Mouse (Mus musculus) liver, adult (tissue): ENCODE data around the gene St3gal4.

Source experiments
- GATA4 ChIP-seq: IDR thresholded peaks from 2 replicates; pipeline ENCODE4 v1.6.1; 2014; ENCODE audit warnings: mild to moderate bottlenecking, low read length; ENCODE audit not compliant: insufficient replicate concordance

The St3gal4 gene

DNA sequence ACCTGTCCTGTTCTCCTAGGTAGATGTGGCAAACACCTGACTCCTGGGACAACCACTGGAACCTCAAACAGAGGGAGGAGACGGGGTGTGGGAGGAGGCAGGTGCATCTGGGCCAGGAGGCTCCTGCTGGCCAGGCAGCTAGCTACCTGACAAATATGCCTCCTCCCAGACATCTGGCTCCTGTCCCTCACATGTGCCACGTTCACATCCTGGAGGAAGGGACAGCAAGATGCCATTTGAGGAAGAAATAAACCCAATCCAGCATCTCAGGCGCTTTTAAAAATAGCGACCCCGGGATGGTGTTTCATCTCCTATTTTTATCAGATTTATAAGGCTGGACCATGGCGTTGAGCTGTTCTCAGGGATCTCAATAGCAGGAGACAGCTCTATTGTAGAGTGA is at the start of gene St3gal4:
TSS of gene St3gal4 (minus strand) at position 101 of the 400 bp plus-strand sequence.
- no peak for TF ChIP-seq GATA4

- no peak for TF ChIP-seq GATA4
These were observed 47.9 kb upstream of the St3gal4 start for GRCm38 (mm10) chr9:35166798-35167635.

DNA sequence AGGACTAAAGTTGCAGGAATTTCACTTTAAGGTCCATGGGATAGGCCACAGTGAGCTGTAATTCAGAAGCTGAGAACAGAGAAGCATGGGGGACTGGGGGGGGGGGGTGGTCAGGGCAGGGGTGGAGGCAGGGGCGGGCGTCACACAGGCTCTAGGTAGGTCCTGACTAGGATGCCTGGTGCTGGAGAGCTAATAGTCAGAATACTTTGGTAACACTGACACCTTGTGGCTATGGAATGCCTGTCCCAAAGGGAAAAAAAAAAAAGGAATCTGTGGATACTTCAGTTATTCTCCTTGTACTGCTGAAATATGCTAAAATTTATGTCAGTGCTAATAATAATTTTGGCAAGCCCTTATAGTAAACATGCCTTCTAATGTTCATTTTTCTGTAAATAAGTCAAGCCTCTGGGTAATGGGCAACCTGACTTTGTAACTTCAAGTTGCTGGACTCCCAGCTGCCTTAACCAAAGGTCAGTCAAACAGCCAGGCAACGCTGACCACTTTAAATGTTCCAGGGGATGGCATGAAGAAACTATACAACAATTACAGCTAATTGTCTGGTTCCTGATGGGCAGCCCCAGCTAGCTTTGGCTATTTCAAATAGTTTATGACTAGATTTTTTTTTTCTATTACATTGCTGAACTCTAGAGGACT is 47.2 kb upstream of the St3gal4 start:
- no peak for TF ChIP-seq GATA4

DNA sequence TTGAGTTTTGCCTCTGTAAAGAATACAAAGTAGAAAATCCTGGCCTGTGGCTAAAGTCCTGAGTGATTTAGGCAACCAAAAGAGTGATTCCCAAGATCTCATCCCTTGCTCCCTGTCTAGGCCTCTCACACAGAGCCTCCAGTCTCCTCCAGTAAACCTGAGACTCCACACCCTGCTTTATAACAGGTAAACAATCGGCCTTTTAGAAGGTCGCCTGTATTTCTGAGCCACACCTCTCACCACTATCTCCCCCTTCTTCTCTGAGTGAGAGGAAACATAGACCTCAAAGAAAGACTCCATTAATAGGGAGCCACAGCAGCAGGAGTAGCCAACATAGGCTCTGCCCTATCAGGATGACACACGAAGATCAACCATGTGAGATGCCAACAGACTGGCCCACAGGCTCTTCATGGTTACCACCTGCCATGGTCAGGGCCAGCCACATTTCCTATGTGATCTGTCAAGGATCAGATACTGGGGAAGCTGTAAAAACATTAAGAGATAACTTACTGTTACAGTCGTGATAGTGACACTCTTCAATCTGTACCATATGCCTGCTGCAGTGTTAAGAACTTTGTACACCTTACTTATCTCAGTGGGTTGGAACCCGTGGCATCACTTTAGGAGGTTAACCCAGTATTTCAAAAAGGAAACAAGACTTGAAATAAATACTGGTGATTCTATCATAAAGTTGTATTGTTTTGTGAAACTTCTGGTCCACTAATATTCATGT is 45.2 kb upstream of the St3gal4 start:
- no peak for TF ChIP-seq GATA4

DNA sequence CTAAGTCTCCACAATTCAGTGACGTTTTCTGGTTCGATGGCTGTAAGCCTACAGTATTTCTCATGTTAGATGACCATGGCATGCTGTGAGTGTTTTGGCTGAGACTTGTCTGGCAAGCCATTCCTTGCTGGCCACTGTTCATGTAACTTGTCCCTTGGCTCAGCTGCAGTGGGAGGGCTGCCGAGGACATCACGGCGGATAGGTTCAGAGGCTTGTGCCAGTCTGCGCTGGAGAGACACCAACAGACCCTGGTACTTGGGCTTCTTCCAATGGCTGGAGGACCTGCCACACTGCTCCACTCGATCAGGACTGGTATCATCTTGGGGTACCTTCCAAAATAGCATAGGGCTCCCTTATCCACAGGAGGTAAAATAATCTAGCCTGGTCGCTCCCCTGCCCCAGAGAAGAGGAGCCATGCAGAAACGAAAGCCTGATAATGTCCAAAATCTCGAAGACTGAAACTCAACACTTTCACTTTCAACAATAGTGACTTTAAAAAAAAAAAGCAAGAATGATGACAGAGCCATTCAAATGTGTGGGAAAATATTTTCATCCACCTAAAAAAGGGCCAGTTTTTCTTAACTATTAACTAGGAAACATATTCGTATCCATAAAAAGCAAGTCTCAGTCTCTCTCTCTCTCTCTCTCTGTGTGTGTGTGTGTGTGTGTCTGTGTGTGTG is 44.1 kb upstream of the St3gal4 start:
- peak; percentile 19; the same call in 1 of the 2 replicates for TF ChIP-seq GATA4

- TF ChIP-seq GATA4, result no peak
These were observed 42.7 kb upstream of the St3gal4 start for GRCm38 (mm10) chr9:35161721-35162120.

DNA sequence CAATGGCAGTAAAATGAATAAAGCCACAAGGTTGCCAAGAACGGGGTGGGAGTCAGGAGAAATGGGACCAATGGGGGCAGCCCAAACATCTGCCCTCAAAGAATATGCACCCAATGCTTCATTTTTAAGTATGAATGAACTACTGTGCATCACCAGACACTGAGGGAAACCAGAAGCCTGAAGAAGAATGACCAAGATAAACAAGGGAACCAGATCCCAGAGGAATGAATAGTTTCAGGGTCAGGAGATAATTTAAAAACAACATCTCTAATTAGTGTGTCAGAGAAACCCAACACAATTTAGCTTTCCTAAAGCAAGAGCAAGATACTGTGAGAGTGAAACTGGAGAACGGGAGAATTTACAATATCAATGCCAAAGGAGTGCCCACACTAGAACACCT is 41.6 kb upstream of the St3gal4 start:
- TF ChIP-seq GATA4, result no peak

- TF ChIP-seq GATA4, result no peak
These were observed 39.4 kb upstream of the St3gal4 start for GRCm38 (mm10) chr9:35158477-35158876.

- no peak for TF ChIP-seq GATA4
These were observed 37.8 kb upstream of the St3gal4 start for GRCm38 (mm10) chr9:35156862-35157261.

GRCm38 (mm10) chr9:35156002-35156710 is 37.1 kb upstream of the St3gal4 start:
- no peak for TF ChIP-seq GATA4

DNA sequence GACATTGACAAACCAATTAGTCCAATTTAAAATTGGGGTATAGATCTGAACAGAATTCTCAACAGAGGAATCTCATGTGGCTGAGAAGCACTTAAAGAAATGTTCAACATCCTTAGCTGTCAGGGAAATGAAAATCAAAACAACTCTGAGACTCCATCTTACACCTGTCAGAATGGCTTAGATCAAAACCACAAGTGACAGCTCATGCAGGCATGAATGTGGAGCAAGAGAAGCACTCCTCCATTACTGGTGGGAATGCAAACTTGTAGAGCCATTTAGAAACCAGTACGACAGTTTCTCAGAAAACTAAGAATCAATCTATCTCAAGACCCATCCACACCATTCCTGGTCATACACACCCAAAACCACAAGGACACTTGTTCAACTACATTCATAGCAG is 33.9 kb upstream of the St3gal4 start:
- no peak for TF ChIP-seq GATA4

- TF ChIP-seq GATA4, result no peak
These were observed 26.8 kb upstream of the St3gal4 start for GRCm38 (mm10) chr9:35145829-35146228.

- no peak for TF ChIP-seq GATA4
These were observed 26.1 kb upstream of the St3gal4 start for GRCm38 (mm10) chr9:35145118-35145517.

GRCm38 (mm10) chr9:35142221-35142620 is 23.2 kb upstream of the St3gal4 start:
- no peak for TF ChIP-seq GATA4

GRCm38 (mm10) chr9:35139231-35139744 is 20.2 kb upstream of the St3gal4 start:
- TF ChIP-seq GATA4, result no peak; the same call in none of the 2 replicates

GRCm38 (mm10) chr9:35138029-35138428 is 19.0 kb upstream of the St3gal4 start:
- 0 out of 2 replicates have a peak, but pooled peaks have one; percentile 12 for TF ChIP-seq GATA4
